Mouse (Mus musculus) midbrain, embryonic 10.5 days (tissue): ENCODE measurements around the gene Cxcr3. TPM values are rescaled to one million over a fixed set of nuclear protein-coding genes. Genes with fewer than 3 reads are reported as not detected.

ENCODE experiments used
- DNase-seq: peaks from one replicate; pipeline ENCODE4 v3.0.0-alpha.2; 2017; ENCODE audit warnings: low spot score
- H3K27ac ChIP-seq: fragments of 300-500 bp; sonication (generic); replicated peaks from 2 replicates; pipeline ENCODE4 v1.5.1; 2016; ENCODE audit warnings: mild to moderate bottlenecking
- H3K27me3 ChIP-seq: fragments of 300-500 bp; sonication (generic); 2 replicates; pipeline ENCODE4 v1.6.1; 2016; ENCODE audit warnings: low read depth, mild to moderate bottlenecking; ENCODE audit not compliant: poor library complexity, severe bottlenecking
- H3K36me3 ChIP-seq: fragments of 300-500 bp; sonication (generic); 2 replicates; pipeline ENCODE4 v1.6.1; 2016; ENCODE audit warnings: mild to moderate bottlenecking, moderate library complexity
- H3K4me1 ChIP-seq: fragments of 300-500 bp; sonication (generic); 2 replicates; pipeline ENCODE4 v1.6.1; 2016
- H3K4me3 ChIP-seq: fragments of 300-500 bp; sonication (generic); 2 replicates; pipeline ENCODE4 v1.5.1; 2016; ENCODE audit warnings: mild to moderate bottlenecking, moderate library complexity
- H3K9me3 ChIP-seq: fragments of 300-500 bp; sonication (generic); replicated peaks from 2 replicates; pipeline ENCODE4 v1.6.1; 2016; ENCODE audit warnings: mild to moderate bottlenecking
- WGBS: fragments of 180-500 bp; shearing (Covaris S2); methylation state at CpG from one replicate; pipeline ENCODE4 v1.1.7; 2016; 5-methylcytosine and 5-hydroxymethylcytosine counted together
- polyA plus RNA-seq: library from polyadenylated mRNA; unstranded; fragments of >200 nt; fragmentation: Nextera tagmentation; extraction: Ambion mirVana; gene quantifications from 2 replicates; pipeline ENCODE4 v1.2.1, GENCODE M21; 2016

The Cxcr3 gene
- 0.10 TPM in 1 of 2 replicates, not detected in the other for polyA plus RNA-seq

DNA sequence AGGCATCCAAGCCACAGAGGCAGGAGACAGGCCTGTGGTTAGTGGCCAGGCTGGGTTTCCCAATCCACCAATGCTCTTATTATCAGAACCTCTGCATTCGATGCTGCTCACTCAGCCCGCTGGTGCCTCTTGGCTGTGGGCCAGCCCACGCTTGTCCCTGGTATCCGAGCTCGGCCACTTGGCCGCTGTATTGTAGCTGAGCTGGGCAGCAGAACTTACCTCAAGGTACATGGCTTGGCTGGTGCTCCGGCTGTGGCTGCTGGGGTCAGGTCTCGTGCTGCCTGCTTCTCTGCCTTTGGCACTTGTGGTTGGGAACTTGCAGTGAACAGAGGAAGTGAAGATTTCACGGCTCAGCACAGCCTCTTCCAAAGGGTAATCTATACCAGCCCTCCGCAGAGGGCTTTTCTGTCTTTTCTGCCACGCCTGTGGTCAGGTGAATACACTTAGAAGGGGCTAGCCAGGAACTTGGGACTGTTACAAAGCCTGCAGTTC lies at the start of gene Cxcr3:
Gene Cxcr3, minus strand, starts transcription at position 442 of the 492 bp plus-strand sequence.
- no peaks in the 10 kb centered on the region for H3K9me3 ChIP-seq
- no peak within 1 kb of the TSS for H3K27ac ChIP-seq
- H3K36me3 ChIP-seq: no peaks in the 10 kb centered on the region
- peaks cover 96% of the 10 kb centered on the region for H3K27me3 ChIP-seq
- WGBS: 91% methylated on average over 11 of the region's 11 CpGs
- no peak within 1 kb of the TSS for H3K4me3 ChIP-seq
- no peak for DNase-seq
- H3K4me1 ChIP-seq: no peaks in the 10 kb centered on the region

- no peaks in the 10 kb centered on the region for H3K4me1 ChIP-seq
- H3K36me3 ChIP-seq: no peaks in the 10 kb centered on the region
- H3K27ac ChIP-seq: no peak overlapping the region
- peaks cover 82% of the 10 kb centered on the region for H3K27me3 ChIP-seq
- WGBS: 45% methylated on average over 5 of the region's 5 CpGs
- no peak overlapping the region for H3K4me3 ChIP-seq
- no peaks in the 10 kb centered on the region for H3K9me3 ChIP-seq
- DNase-seq: peak; percentile 35
Observed at GRCm38 (mm10) chrX:101772035-101772434, 38.0 kb upstream of the Cxcr3 start.

GRCm38 (mm10) chrX:101770307-101770706 lies 36.2 kb upstream of the Cxcr3 start:
- 80% methylated on average over 3 of the region's 3 CpGs for WGBS

DNA sequence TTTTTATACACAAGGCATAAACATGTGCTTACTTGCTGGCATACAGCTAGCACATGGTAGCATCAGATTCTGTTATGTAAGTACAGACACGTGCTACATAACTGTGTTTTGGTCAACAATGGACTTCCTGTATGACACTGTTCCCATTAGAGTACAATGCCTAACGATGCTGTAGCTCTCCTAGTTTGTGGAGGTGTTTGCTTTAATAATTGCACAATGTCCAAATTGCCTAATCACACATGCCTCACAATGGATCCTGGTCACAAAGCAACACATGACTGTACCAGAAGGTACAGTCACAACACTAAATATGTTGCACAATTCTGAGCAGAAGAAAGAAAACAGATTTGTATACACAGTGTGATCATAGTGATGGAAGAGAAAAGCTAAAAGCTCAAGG lies 35.4 kb upstream of the Cxcr3 start:
- 89% methylated on average over 2 of the region's 2 CpGs for WGBS
- Histone ChIP-seq H3K27me3 (peaks cover 86% of the 10 kb centered on the region), H3K27ac (no peak overlapping the region), H3K4me1 (no peaks in the 10 kb centered on the region), H3K9me3 (no peaks in the 10 kb centered on the region), H3K36me3 (no peaks in the 10 kb centered on the region), H3K4me3 (no peak overlapping the region)
- no peak for DNase-seq

More at GRCm38 (mm10) chrX:101770307-101770706, 36.2 kb upstream of the Cxcr3 start:
- Histone ChIP-seq H3K27ac (no peak overlapping the region), H3K9me3 (no peaks in the 10 kb centered on the region), H3K27me3 (peaks cover 86% of the 10 kb centered on the region), H3K4me1 (no peaks in the 10 kb centered on the region), H3K4me3 (no peak overlapping the region), H3K36me3 (no peaks in the 10 kb centered on the region)
- no peak for DNase-seq

DNA sequence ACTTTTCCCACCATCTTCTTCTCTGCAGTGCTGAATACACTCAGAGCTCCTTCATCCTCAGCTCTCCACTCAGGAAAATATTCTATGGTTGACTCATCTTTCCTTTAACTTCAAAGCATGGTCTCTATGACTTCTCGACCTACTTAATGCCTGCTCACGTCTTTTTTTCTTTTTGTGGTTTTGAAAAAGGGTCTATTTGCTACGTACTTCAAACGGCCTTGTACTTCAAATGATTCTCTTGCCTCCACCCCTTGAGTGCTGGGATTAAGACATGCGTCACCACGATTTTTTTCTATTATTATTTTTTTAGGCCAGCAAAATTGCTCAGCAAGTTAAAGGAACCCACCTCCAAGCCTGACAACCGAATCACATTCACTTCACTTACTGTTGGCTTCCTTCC lies 33.2 kb upstream of the Cxcr3 start:
- no peak for DNase-seq
- H3K36me3 ChIP-seq: no peaks in the 10 kb centered on the region
- peaks cover 85% of the 10 kb centered on the region for H3K27me3 ChIP-seq
- H3K4me3 ChIP-seq: no peak overlapping the region
- H3K27ac ChIP-seq: no peak overlapping the region
- no peaks in the 10 kb centered on the region for H3K4me1 ChIP-seq
- 75% methylated on average over 7 of the region's 7 CpGs for WGBS
- no peaks in the 10 kb centered on the region for H3K9me3 ChIP-seq

DNA sequence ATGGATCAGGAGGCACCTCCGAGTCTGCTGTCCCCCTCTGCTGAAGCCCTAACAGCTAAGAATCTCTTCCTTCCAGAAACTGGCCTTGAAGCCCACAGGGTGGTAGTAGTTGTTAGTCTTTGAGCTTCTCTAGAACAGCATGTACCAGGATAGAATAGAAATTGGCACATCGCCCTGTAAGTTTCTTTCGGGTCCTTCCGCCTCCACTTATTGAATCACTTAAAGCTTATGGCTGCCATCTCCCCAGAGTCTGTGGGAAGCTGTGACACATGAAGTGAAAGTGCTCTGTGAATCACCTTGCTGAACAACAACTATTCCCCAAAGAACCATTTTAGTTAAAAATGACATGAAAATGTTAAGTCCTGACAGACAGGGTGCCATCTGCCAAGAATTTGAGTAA lies 31.0 kb upstream of the Cxcr3 start:
- no peak overlapping the region for H3K4me3 ChIP-seq
- no peak for DNase-seq
- no peak overlapping the region for H3K27ac ChIP-seq
- H3K36me3 ChIP-seq: no peaks in the 10 kb centered on the region
- no peaks in the 10 kb centered on the region for H3K9me3 ChIP-seq
- WGBS: 84% methylated on average over 4 of the region's 4 CpGs
- peaks cover 88% of the 10 kb centered on the region for H3K27me3 ChIP-seq
- H3K4me1 ChIP-seq: no peaks in the 10 kb centered on the region

DNA sequence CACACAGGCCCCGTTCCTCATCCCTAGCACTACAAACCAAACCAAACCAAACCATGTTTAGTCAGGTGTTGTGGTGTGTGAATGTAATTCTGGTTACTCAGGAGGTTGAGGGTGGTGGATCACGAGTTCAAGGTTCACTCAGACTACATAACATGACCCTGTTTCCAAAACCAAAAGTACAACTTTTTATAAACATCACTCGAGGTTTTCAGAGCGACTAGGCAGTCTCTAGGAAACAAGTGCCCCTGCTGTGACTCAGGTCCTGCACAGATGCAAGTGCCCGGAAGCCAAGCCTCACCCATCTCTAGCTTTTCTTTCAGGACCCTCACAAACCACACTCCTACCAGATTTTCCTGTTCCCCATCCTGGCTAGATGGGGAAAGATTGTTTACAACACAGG lies 30.6 kb upstream of the Cxcr3 start:
- no peak overlapping the region for H3K4me3 ChIP-seq
- H3K9me3 ChIP-seq: no peaks in the 10 kb centered on the region
- H3K4me1 ChIP-seq: no peaks in the 10 kb centered on the region
- H3K36me3 ChIP-seq: no peaks in the 10 kb centered on the region
- DNase-seq: no peak
- H3K27ac ChIP-seq: no peak overlapping the region
- peaks cover 88% of the 10 kb centered on the region for H3K27me3 ChIP-seq
- WGBS: 82% methylated on average over 5 of the region's 5 CpGs

GRCm38 (mm10) chrX:101754478-101754877 lies 20.4 kb upstream of the Cxcr3 start:
- H3K4me1 ChIP-seq: peaks cover 3% of the 10 kb centered on the region; the same call in 1 of the 2 replicates
- H3K27ac ChIP-seq: no peak overlapping the region
- WGBS: 83% methylated on average over 5 of the region's 5 CpGs
- no peak overlapping the region for H3K4me3 ChIP-seq
- H3K9me3 ChIP-seq: no peaks in the 10 kb centered on the region
- DNase-seq: no peak
- peaks cover 97% of the 10 kb centered on the region for H3K27me3 ChIP-seq
- H3K36me3 ChIP-seq: no peaks in the 10 kb centered on the region

DNA sequence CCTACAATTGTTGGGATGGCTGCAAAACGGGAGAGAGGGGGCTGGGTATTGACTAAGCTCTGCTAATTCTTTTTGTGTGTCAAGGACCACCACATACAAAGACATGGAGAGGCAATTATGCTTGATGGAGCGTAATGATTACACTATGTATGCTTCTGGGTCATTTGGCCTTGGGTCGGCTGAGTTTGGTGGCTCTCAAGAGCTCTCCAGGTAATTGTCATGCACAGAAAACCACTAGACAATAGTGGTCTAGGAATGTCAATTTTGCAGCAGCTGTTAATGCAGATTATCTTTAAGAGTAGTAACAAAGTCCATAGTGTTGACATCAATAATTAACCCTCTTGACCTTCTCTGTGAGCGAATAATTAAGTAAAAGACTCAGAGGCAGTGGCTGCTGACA lies 16.1 kb upstream of the Cxcr3 start:
- H3K36me3 ChIP-seq: no peaks in the 10 kb centered on the region
- H3K27ac ChIP-seq: no peak overlapping the region
- H3K9me3 ChIP-seq: no peaks in the 10 kb centered on the region
- H3K4me3 ChIP-seq: no peak overlapping the region
- DNase-seq: no peak
- WGBS: 61% methylated on average over 4 of the region's 4 CpGs
- H3K27me3 ChIP-seq: peaks cover 99% of the 10 kb centered on the region
- peaks cover 3% of the 10 kb centered on the region; the same call in 1 of the 2 replicates for H3K4me1 ChIP-seq

GRCm38 (mm10) chrX:101741064-101741433 lies 7.0 kb upstream of the Cxcr3 start:
- Histone ChIP-seq H3K27me3 (peaks cover 98% of the 10 kb centered on the region), H3K4me3 (no peak overlapping the region), H3K27ac (0 out of 2 replicates have a peak overlapping the region, but pooled peaks have one; percentile 28), H3K36me3 (no peaks in the 10 kb centered on the region), H3K4me1 (peaks cover 13% of the 10 kb centered on the region), H3K9me3 (no peaks in the 10 kb centered on the region)
- DNase-seq: no peak
- WGBS: 88% methylated on average over 2 of the region's 2 CpGs

DNA sequence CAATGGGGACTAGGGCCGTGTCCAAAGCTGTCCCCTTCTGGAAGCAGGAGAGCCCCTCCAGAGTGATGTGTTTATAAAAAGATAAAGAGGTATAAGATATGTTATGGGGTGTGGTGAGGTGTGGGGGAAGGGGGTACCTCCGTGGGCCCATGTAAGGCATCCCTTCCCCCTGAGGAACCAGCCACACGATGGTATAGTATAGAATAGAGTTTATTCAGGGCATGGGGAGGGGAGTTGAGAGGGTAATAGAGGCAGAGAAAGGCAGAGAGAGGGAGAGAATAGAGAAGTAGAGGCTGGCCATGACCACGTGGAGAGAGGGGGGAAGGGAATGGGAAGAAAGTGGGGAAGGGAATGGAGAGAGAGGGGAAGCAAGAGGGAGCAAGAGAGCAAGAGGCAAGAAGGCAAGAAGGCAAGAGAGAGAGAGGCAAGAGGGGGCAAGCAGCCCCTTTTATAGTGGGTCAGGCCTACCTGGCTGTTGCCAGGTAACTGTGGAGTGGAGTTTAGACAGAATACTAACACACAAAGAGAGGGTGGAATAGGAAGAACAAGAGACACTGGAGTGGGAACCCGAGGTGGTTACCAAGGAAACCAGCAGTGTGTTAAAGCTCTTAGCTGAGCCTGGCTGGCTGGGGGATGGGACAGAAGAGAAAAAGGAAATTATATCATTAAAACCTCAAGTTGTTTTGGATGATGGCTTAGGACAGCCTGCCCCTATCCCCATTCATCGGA lies 6.4 kb upstream of the Cxcr3 start:
- peaks cover 98% of the 10 kb centered on the region for H3K27me3 ChIP-seq
- WGBS: 52% methylated on average over 6 of the region's 6 CpGs
- H3K9me3 ChIP-seq: no peaks in the 10 kb centered on the region
- H3K4me1 ChIP-seq: peaks cover 13% of the 10 kb centered on the region
- peak overlapping the region; percentile 69; the same call in 1 of the 2 replicates for H3K27ac ChIP-seq
- peak; percentile 37 for DNase-seq
- no peaks in the 10 kb centered on the region for H3K36me3 ChIP-seq
- H3K4me3 ChIP-seq: no peak overlapping the region

DNA sequence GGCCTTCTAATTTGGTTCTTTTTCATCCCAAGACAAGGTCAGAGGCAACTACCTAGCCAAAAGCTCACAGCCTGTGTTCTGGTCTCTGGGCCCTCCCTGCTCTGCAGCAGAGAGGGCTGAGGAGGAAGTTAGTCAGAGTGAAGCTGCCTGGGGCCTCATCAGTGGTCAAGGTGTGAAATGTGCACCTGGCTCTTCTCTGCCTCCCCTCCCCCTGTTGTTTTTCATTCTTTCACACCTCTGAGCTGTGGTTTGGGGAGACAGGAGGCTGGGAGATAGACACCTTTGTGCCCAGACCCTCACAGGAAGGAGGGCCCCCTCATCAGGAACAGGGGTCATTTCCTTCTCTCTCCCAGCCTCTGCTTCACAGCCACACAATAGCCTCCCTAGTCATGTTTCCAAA lies 3.1 kb upstream of the Cxcr3 start:
- H3K36me3 ChIP-seq: no peaks in the 10 kb centered on the region
- H3K9me3 ChIP-seq: no peaks in the 10 kb centered on the region
- H3K4me1 ChIP-seq: peaks cover 13% of the 10 kb centered on the region
- DNase-seq: no peak
- no peak overlapping the region for H3K27ac ChIP-seq
- peaks cover 98% of the 10 kb centered on the region for H3K27me3 ChIP-seq
- no peak overlapping the region for H3K4me3 ChIP-seq

- Histone ChIP-seq H3K4me3 (no peak overlapping the region), H3K4me1 (peaks cover 1% of the 10 kb centered on the region), H3K27ac (no peak overlapping the region), H3K36me3 (no peaks in the 10 kb centered on the region), H3K9me3 (no peaks in the 10 kb centered on the region), H3K27me3 (peaks cover 99% of the 10 kb centered on the region)
- DNase-seq: no peak
- 72% methylated on average over 5 of the region's 5 CpGs for WGBS
Observed at GRCm38 (mm10) chrX:101734981-101735380, 912 bp upstream of the Cxcr3 start.
